Mouse (Mus musculus) forebrain, postnatal 0 days (tissue): ENCODE results near the gene Srms. TPM values are rescaled to one million over a fixed set of nuclear protein-coding genes. Genes with fewer than 3 reads are reported as not detected.
A peak's percentile ranks its signal among the peaks of the same experiment; 100 is the strongest.

Source experiments
- ATAC-seq: fragments of 200-750 bp; cut with Nextera tagmentation; 2 replicates; pipeline ENCODE4 v1.8.0; 2017; ENCODE audit warnings: mild to moderate bottlenecking, moderate library complexity
- DNase-seq: peaks from one replicate; pipeline ENCODE4 v3.0.0-alpha.2; 2015
- H3K27ac ChIP-seq: fragments of 300-500 bp; sonication (generic); 2 replicates; pipeline ENCODE4 v1.5.1; 2014; ENCODE audit warnings: low read depth, mild to moderate bottlenecking, antibody characterized with exemption, low read length, moderate library complexity, mixed read lengths
- H3K27me3 ChIP-seq: fragments of 300-500 bp; sonication (generic); 2 replicates; pipeline ENCODE4 v1.6.1; 2014; ENCODE audit warnings: mild to moderate bottlenecking, low read length, mixed read lengths; ENCODE audit not compliant: insufficient read depth
- H3K36me3 ChIP-seq: fragments of 300-500 bp; sonication (generic); 2 replicates; pipeline ENCODE4 v1.6.1; 2014; ENCODE audit warnings: mild to moderate bottlenecking, moderate library complexity; ENCODE audit not compliant: insufficient read depth
- H3K4me1 ChIP-seq: fragments of 300-500 bp; sonication (generic); 2 replicates; pipeline ENCODE4 v1.6.1; 2014; ENCODE audit warnings: antibody characterized with exemption; ENCODE audit not compliant: insufficient read depth
- H3K4me2 ChIP-seq: fragments of 300-500 bp; sonication (generic); 2 replicates; pipeline ENCODE4 v1.6.1; 2014; ENCODE audit warnings: low read depth, mild to moderate bottlenecking, moderate library complexity
- H3K4me3 ChIP-seq: fragments of 300-500 bp; sonication (generic); 2 replicates; pipeline ENCODE4 v1.5.1; 2014; ENCODE audit warnings: low read depth, low read length, mixed read lengths
- H3K9ac ChIP-seq: fragments of 300-500 bp; sonication (generic); 2 replicates; pipeline ENCODE4 v1.6.1; 2014; ENCODE audit warnings: mild to moderate bottlenecking
- H3K9me3 ChIP-seq: fragments of 300-500 bp; sonication (generic); 2 replicates; pipeline ENCODE4 v1.6.1; 2016; ENCODE audit warnings: low read length
- CTCF ChIP-seq: sonication (generic); IDR thresholded peaks from 2 replicates; pipeline ENCODE4 v1.5.1; 2016; ENCODE audit warnings: antibody characterized with exemption, control low read depth, low read depth
- WGBS: fragments of 180-500 bp; shearing (Covaris S2); extraction: QIAGEN DNeasy Blood & Tissue Kit; methylation state at CpG from one replicate; pipeline ENCODE4 v1.1.7; 2014; 5-methylcytosine and 5-hydroxymethylcytosine counted together
- polyA plus RNA-seq: library from polyadenylated mRNA; unstranded; fragments of >200 nt; fragmentation: Nextera tagmentation; extraction: Ambion mirVana; gene quantifications from 2 replicates; pipeline ENCODE4 v1.2.1, GENCODE M21; 2015
- total RNA-seq: library from RNA; depleted of rRNA; stranded (reverse); fragments of >200 nt; gene quantifications from 2 replicates; pipeline ENCODE4 v1.2.3, GENCODE M21; 2014

Srms gene
- total and polyA plus RNA-seq, 2 experiments from 2014 or later = 0.10 to 0.43 TPM

DNA sequence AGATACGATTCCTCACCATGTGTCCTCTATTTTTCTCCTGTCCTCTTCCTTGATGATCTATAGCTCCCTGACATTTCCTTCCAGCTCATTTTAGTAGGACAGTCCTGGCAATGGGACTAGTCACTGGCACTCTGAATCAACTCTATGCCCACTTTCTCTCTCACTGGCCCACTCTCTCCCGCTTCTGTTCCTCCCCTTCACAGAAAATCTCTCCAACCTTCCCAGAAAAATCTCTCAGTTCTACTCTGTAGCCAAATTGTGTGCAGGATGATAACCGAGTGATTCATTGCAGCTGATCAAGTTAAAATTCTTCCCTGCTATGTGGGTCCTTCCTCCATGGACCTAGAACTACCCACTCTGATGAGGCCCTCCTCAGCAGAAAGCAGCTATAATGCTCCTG, 38.3 kb downstream of the Srms start:
- TF ChIP-seq CTCF = no peak
- 93% methylated on average over 3 of the region's 3 CpGs for WGBS
- no peak for ATAC-seq

DNA sequence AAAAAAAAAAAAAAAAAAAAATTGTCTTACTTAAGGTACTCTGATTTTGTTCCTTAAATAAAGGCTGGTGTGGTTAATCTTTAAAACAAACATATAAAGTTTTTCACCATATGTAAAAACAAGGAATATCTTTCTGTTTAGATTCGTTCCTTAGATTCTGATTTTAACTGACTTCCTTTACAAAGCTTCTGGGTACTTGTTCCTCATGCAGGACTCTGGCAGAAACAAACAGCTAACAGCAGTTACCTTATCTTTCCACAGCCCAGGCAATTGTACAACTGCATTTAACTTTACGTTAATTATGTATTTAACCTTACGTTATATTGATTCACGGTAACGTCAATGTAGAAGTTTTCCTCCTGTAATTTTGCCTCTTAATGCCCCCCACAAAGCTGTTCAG, 46.5 kb downstream of the Srms start:
- ATAC-seq = no peak
- Histone ChIP-seq H3K9me3 (no peaks in the 10 kb centered on the region), H3K4me1 (no peaks in the 10 kb centered on the region), H3K27ac (no peak overlapping the region), H3K4me2 (no peak overlapping the region), H3K4me3 (no peak overlapping the region), H3K36me3 (no peaks in the 10 kb centered on the region), H3K27me3 (no peaks in the 10 kb centered on the region), H3K9ac (no peak overlapping the region)
- WGBS = 76% methylated on average over 5 of the region's 5 CpGs
- TF ChIP-seq CTCF = no peak
- DNase-seq = no peak

More for the DNA sequence above, 38.3 kb downstream of the Srms start:
- Histone ChIP-seq H3K9me3 (no peaks in the 10 kb centered on the region), H3K9ac (no peak overlapping the region), H3K4me1 (no peaks in the 10 kb centered on the region), H3K4me2 (no peak overlapping the region), H3K36me3 (no peaks in the 10 kb centered on the region), H3K27ac (no peak overlapping the region), H3K4me3 (no peak overlapping the region), H3K27me3 (no peaks in the 10 kb centered on the region)
- DNase-seq = no peak

DNA sequence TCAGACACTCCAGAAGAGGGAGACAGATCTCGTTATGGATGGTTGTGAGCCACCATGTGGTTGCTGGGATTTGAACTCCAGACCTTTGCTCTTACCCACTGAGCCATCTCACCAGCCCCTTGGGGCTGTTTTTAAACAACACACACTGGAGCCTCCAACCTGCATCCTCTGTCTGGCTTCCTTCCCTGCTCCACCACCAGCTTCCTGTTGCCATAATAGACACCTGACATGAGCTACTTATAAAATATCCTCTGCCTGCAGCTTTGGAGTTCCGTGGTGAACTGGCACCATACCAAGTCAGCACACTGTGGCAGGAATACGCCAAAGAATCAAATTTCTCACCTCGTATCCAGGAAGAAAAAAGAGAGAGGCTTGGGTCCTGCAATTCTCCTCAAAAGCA, 52.2 kb downstream of the Srms start:
- H3K4me3 ChIP-seq = no peak overlapping the region
- H3K27ac ChIP-seq = no peak overlapping the region
- H3K27me3 ChIP-seq = no peaks in the 10 kb centered on the region
- no peak overlapping the region for H3K4me2 ChIP-seq
- DNase-seq = no peak
- no peaks in the 10 kb centered on the region for H3K9me3 ChIP-seq
- peaks cover 35% of the 10 kb centered on the region for H3K4me1 ChIP-seq
- WGBS = 54% methylated on average over 4 of the region's 4 CpGs
- no peaks in the 10 kb centered on the region for H3K36me3 ChIP-seq
- no peak for ATAC-seq
- H3K9ac ChIP-seq = no peak overlapping the region
- TF ChIP-seq CTCF = no peak

DNA sequence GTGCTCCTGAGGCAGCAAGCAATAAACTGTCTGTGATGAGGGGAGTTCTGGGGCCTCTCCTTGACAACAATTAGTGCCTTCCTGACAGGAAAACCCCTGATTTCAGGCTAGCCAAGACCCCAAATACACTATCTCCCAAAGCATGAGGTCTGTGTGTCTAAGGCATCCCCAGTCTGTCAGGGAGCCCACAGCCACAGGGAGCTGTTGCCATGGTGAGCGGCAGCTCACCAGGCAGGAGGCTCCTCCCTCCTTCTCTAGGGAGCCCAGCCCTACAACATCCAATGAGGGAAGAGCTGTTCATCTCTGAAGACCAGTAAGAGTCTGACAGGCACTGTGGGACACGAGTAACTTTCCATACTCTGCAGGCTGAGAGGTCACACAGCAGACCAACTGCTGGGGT, 53.2 kb downstream of the Srms start:
- Histone ChIP-seq H3K27me3 (no peaks in the 10 kb centered on the region), H3K36me3 (no peaks in the 10 kb centered on the region), H3K9ac (peak overlapping the region; percentile 47), H3K4me3 (no peak overlapping the region), H3K4me2 (peak overlapping the region; percentile 41), H3K9me3 (no peaks in the 10 kb centered on the region), H3K27ac (peak overlapping the region; percentile 91), H3K4me1 (peaks cover 43% of the 10 kb centered on the region)
- DNase-seq = peak; percentile 88
- peak; percentile 92 for ATAC-seq
- WGBS = 0% methylated on average over 2 of the region's 2 CpGs
- no peak for TF ChIP-seq CTCF

DNA sequence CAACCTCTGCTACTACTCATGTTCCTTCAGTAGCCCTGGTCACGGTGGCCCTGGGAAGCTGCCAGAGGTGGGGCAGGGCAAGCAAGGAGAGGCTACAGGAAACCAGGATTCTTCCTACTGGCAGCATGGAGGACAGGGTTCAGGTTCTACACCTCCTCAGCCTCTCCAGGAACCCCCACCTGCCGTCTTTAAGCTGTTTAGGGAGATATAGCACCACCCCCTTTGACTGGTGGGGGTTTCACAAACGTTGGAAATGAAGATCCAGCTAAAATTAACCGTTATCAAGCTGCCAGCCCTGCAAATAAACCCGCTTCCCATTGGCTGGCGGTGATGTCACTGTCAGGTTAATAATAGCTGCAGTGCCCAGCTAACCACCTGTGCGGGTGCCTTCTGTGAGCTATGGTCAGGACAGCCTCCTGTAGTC, 53.9 kb downstream of the Srms start:
- Histone ChIP-seq H3K9ac (peak overlapping the region; percentile 47), H3K27me3 (no peaks in the 10 kb centered on the region), H3K4me1 (peaks cover 48% of the 10 kb centered on the region), H3K9me3 (no peaks in the 10 kb centered on the region), H3K4me2 (peak overlapping the region; percentile 41), H3K36me3 (no peaks in the 10 kb centered on the region), H3K27ac (peak overlapping the region; percentile 91), H3K4me3 (no peak overlapping the region)
- TF ChIP-seq CTCF = no peak
- peak; percentile 56 for ATAC-seq
- DNase-seq = peak; percentile 77
- 34% methylated on average over 7 of the region's 7 CpGs for WGBS

DNA sequence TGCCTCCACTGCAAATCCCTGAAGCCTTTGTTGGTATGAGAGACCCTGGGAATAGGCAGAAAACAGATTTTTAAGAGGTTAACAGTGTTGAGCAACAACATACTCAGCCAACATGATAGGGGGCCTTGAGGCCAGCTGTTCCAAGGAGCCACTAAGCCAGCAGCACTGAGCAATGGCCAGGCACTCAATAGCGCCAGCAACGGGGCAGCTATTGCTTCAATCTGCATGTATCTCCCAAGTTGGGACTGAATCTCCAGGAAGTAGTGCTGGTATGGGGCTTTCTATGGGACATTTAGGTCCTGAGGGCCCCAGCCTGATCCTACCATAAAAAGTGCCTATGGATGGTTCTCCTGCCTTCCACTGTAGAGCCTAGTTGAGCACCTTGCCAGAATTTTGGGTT, 54.5 kb downstream of the Srms start:
- no peak for ATAC-seq
- DNase-seq = no peak
- no peak overlapping the region for H3K9ac ChIP-seq
- no peaks in the 10 kb centered on the region for H3K27me3 ChIP-seq
- no peak overlapping the region for H3K4me2 ChIP-seq
- peaks cover 48% of the 10 kb centered on the region for H3K4me1 ChIP-seq
- TF ChIP-seq CTCF = no peak
- H3K4me3 ChIP-seq = no peak overlapping the region
- no peaks in the 10 kb centered on the region for H3K9me3 ChIP-seq
- 92% methylated on average over 2 of the region's 2 CpGs for WGBS
- no peaks in the 10 kb centered on the region for H3K36me3 ChIP-seq
- peak overlapping the region; percentile 91 for H3K27ac ChIP-seq

DNA sequence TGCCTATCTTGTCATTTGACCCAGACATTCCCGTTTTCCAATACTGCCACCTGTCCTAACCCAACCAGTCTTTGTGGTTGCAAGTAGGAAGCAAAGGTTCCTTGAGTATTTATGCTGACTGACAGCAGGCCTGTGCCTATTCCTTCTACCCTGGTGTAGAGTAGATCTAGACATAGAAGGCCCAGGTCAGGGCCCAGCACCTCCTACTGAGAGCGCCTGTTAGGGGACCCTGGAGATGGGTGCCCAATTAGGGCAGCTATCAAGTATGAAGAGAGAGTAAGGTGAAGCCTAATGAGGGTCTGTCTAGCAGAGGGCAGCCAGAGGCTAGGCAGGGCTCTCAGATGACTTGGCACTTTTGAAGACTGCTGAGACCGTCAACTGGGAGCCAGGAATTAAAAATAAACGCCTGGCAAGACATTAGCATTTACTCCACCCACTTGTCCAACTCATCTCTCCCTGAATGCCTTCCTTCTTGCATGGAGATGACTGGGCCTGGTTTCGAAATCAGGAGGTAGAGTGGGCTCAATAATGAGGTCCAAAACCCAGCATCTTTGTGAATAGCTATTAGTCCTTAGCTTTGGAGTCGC, 55.2 kb downstream of the Srms start:
- 78% methylated on average over 6 of the region's 6 CpGs for WGBS
- Histone ChIP-seq H3K27me3 (no peaks in the 10 kb centered on the region), H3K4me2 (peak overlapping the region; percentile 81; the same call in 1 of the 2 replicates), H3K9me3 (no peaks in the 10 kb centered on the region), H3K27ac (0 out of 2 replicates have a peak overlapping the region, but pooled peaks have one; percentile 15), H3K4me3 (no peak overlapping the region), H3K9ac (no peak overlapping the region), H3K36me3 (peaks cover 2% of the 10 kb centered on the region), H3K4me1 (peaks cover 48% of the 10 kb centered on the region)
- no peak for TF ChIP-seq CTCF
- ATAC-seq = no peak
- DNase-seq = no peak
